Mouse (Mus musculus) heart, postnatal 10 days (tissue): Measurements from ENCODE around the gene Spg20. TPM values are rescaled to one million over a fixed set of nuclear protein-coding genes. Genes with fewer than 3 reads are reported as not detected.

ENCODE experiments used
- DNase-seq, 2 experiments: peaks; one replicate each; pipeline ENCODE4 v3.0.0; 2021
- intact Hi-C: fragments of 180-260 bp; cut with DNase I; formaldehyde crosslinking; loops from one replicate; pipeline ENCODE4 v1.15.1; 2025
- microRNA-seq, 2 experiments: library from miRNA; unstranded; fragments of <30 nt; microRNA quantifications; one replicate each; pipeline ENCODE4 v1.2.0; 2022
- total RNA-seq, 2 experiments: library from RNA; stranded (reverse); gene quantifications; 2 replicates each; pipeline ENCODE4 v1.2.3; 2021

Gene Spg20
- total RNA-seq, 2 experiments from 2014 or later: 38.7 to 45.3 TPM

- DNase-seq: no peak
- intact Hi-C loops: no loop called here
Measured at GRCm38 (mm10) chr3:55139837-55140236, 27.9 kb downstream of the Spg20 start.

GRCm38 (mm10) chr3:55141401-55141800 is 29.5 kb downstream of the Spg20 start:
- intact Hi-C loops: no loop called here
- no peak for DNase-seq

- DNase-seq: no peak
- intact Hi-C loops: no loop called here
Measured at GRCm38 (mm10) chr3:55144916-55145315, 33.0 kb downstream of the Spg20 start.

GRCm38 (mm10) chr3:55146441-55146840 is 34.5 kb downstream of the Spg20 start:
- intact Hi-C loops: no loop called here

GRCm38 (mm10) chr3:55147156-55147555 is 35.2 kb downstream of the Spg20 start:
- intact Hi-C loops: no loop called here
- DNase-seq: no peak

More at GRCm38 (mm10) chr3:55146441-55146840, 34.5 kb downstream of the Spg20 start:
- DNase-seq: no peak

- intact Hi-C loops: no loop called here
Measured at GRCm38 (mm10) chr3:55148091-55148490, 36.2 kb downstream of the Spg20 start.

GRCm38 (mm10) chr3:55151656-55152433 is 39.9 kb downstream of the Spg20 start:
- peak; percentile 60 to 75 for DNase-seq
- intact Hi-C loops: loop anchor here (1.0 kb wide), 2 partner anchors 72 to 202 kb away; no protein-coding TSS in a partner anchor

More at GRCm38 (mm10) chr3:55148091-55148490, 36.2 kb downstream of the Spg20 start:
- no peak for DNase-seq

GRCm38 (mm10) chr3:55152673-55153334 is 40.9 kb downstream of the Spg20 start:
- DNase-seq: peak in 1 of 2 experiments; percentile 13
- intact Hi-C loops: loop anchor here (1.0 kb wide), 2 partner anchors 73 to 201 kb away; no protein-coding TSS in a partner anchor

- no peak for DNase-seq
- intact Hi-C loops: no loop called here
Measured at GRCm38 (mm10) chr3:55154163-55154562, 42.3 kb downstream of the Spg20 start.

GRCm38 (mm10) chr3:55157413-55157812 is 45.5 kb downstream of the Spg20 start:
- no peak for DNase-seq
- intact Hi-C loops: no loop called here

GRCm38 (mm10) chr3:55161144-55161543 is 49.2 kb downstream of the Spg20 start:
- DNase-seq: no peak
- intact Hi-C loops: no loop called here

GRCm38 (mm10) chr3:55163510-55163909 is 51.6 kb downstream of the Spg20 start:
- DNase-seq: no peak

GRCm38 (mm10) chr3:55172478-55172877 is 60.6 kb downstream of the Spg20 start:
- intact Hi-C loops: loop anchor here (5.0 kb wide), 1 partner anchor 180 kb away; no protein-coding TSS in a partner anchor
- DNase-seq: no peak

More at GRCm38 (mm10) chr3:55163510-55163909, 51.6 kb downstream of the Spg20 start:
- intact Hi-C loops: no loop called here

- peak in 1 of 2 experiments; percentile 19 for DNase-seq
- intact Hi-C loops: no loop called here
Measured at GRCm38 (mm10) chr3:55177271-55177670, 65.4 kb downstream of the Spg20 start.

- intact Hi-C loops: no loop called here
- no peak for DNase-seq
Measured at GRCm38 (mm10) chr3:55181766-55182165, 69.9 kb downstream of the Spg20 start, which contains the start of gene Sohlh2. Gene Sohlh2, plus strand, starts transcription at chr3:55182028.

Small RNAs within 50 kb of the gene (microRNA-seq; reads per million reads assigned to microRNA genes)
- 0 reads per million in 2 experiments for gene Gm22029

Other genes starting within 250 kb of the Spg20 start
- under 1 TPM; 0.14 to 0.35 TPM for gene Sertm1, start 196.2 kb upstream of the Spg20 start, total RNA-seq
- gene Ccna1, start 56.6 kb upstream of the Spg20 start, total RNA-seq: under 1 TPM; 0.31 to 0.60 TPM
- under 1 TPM; 0.10 to 0.15 TPM for gene Ccdc169, start 25.2 kb downstream of the Spg20 start, total RNA-seq
- gene Sohlh2, start 69.9 kb downstream of the Spg20 start, total RNA-seq: not detected
- 10 to 100 TPM; 11.9 to 13.0 TPM for gene Dclk1, start 130.3 kb downstream of the Spg20 start, total RNA-seq